In the genomic region with DNA sequence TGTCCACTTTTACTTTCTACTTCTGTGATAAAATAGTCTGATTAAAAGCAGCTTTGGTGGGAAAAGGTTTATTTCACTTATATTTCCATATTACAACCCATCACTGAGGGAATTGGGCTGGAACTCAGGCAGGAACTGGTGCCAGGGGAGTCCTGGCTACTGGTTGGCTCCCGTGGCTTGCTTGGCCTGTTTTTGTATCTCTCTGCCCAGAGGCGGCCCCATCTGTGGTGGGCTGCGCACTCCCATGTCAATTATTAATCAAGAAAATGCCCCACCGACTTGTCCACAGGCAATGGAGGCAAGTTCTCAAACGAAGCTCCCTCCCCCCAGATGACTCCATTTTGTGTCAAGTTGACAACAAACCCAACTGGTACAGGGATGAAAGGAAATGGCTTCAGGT, we compare ENCODE assay signal across 19 mouse cellular contexts. TPM values are rescaled to one million over a fixed set of nuclear protein-coding genes. Genes with fewer than 3 reads are reported as not detected.
"Had no signal": no experiment of that assay in that cellular context is flagged by ENCODE, and none has a peak within 500 bp of the region (broad histone marks: within the 10 kb centered on the region; RNA-seq: fewer than 3 reads in every experiment).

No protein-coding gene starts in this region.

- H3K4me2 ChIP-seq: lung, embryonic 15.5 days; midbrain, embryonic 11.5 days; midbrain, embryonic 13.5 days; midbrain, embryonic 15.5 days; neural tube, embryonic 12.5 days; stomach, embryonic 15.5 days had no signal

- H3K36me3 ChIP-seq: lung, embryonic 15.5 days; midbrain, embryonic 13.5 days; midbrain, embryonic 15.5 days; neural tube, embryonic 12.5 days; stomach, embryonic 15.5 days had no signal

- DNase-seq: lung, adult 2 months; lung, postnatal 14 days; lung, postnatal 36 days; right cerebral cortex, postnatal 14 days; thymus, adult 2 months; thymus, postnatal 25 days; thymus, postnatal 4 days had no signal

- H3K27me3 ChIP-seq: lung, embryonic 15.5 days; megakaryocyte, embryonic 14.5 days; midbrain, embryonic 13.5 days; midbrain, embryonic 15.5 days; neural tube, embryonic 12.5 days; stomach, embryonic 15.5 days had no signal

- H3K9ac ChIP-seq: lung, embryonic 15.5 days; midbrain, embryonic 13.5 days; midbrain, embryonic 15.5 days; neural tube, embryonic 12.5 days; stomach, embryonic 15.5 days had no signal

- H3K4me3 ChIP-seq: lung, embryonic 15.5 days; megakaryocyte, embryonic 14.5 days; midbrain, embryonic 13.5 days; midbrain, embryonic 15.5 days; neural tube, embryonic 12.5 days; stomach, embryonic 15.5 days had no signal

- H3K4me1 ChIP-seq: lung, embryonic 15.5 days; midbrain, embryonic 13.5 days; midbrain, embryonic 15.5 days; neural tube, embryonic 12.5 days; stomach, embryonic 15.5 days had no signal

- ATAC-seq: lung, postnatal 0 days; midbrain, embryonic 13.5 days; midbrain, embryonic 15.5 days had no signal

- H3K9me3 ChIP-seq: lung, embryonic 15.5 days; midbrain, embryonic 13.5 days; midbrain, embryonic 15.5 days; neural tube, embryonic 12.5 days; stomach, embryonic 15.5 days had no signal

- H3K27ac ChIP-seq: lung, embryonic 15.5 days; macrophage; midbrain, embryonic 13.5 days; midbrain, embryonic 15.5 days; neural tube, embryonic 12.5 days; stomach, embryonic 15.5 days; stomach, postnatal 0 days had no signal

RNA-seq across cellular contexts. Expression of gene Als2cr12, which starts 27.6 kb away (rescaled TPM):
- total RNA-seq: midbrain, postnatal 0 days; monocyte, adult 5-6 weeks had no signal
- polyA plus RNA-seq: macrophage; midbrain, embryonic 11.5 days; midbrain, embryonic 13.5 days; midbrain, embryonic 15.5 days; midbrain, postnatal 0 days; neural tube, embryonic 12.5 days had no signal
